Mouse (Mus musculus) megakaryocyte, adult 5-6 weeks (primary cell): ENCODE results near the gene Rbfox2. TPM values are rescaled to one million over a fixed set of nuclear protein-coding genes. Genes with fewer than 3 reads are reported as not detected.

Experiments used
- ATAC-seq: 2 replicates; pipeline ENCODE4 v1.8.0; 2016; ENCODE audit warnings: mild to moderate bottlenecking, inconsistent platforms; ENCODE audit not compliant: poor library complexity, severe bottlenecking
- total RNA-seq, 2 experiments: library from RNA; stranded (forward) in 1 of 2; stranded (reverse) in 1 of 2; fragments of 153-499, 151-499 nt in 1 of 2; fragments of 221-1000, 200-1000 nt in 1 of 2; gene quantifications; 2 replicates each; pipeline versions ENCODE4 v1.2.3 to v1.2.4; 2015 to 2017

Rbfox2 gene
- total RNA-seq, 2 experiments from 2014 or later, result 0.13 to 0.51 TPM

DNA sequence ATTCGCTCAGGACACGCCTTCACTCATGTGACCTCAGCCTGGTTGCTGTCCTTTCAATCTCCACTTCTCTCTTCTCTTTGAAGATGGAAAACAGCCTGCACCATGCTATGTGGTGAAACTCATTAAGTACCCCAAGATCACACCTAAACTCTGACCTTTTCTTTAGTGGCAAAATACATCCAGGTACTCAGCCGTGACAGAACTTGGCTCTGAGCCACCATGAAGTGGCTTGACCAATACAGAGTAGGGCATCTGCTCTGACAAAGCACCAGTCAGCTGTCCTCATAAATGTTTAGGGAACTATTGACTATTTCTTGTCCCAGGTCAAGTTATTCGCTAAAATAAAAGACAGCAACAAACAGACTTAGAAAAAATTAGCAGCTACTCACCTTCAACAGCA lies 191.3 kb downstream of the Rbfox2 start:
- no peak for ATAC-seq

DNA sequence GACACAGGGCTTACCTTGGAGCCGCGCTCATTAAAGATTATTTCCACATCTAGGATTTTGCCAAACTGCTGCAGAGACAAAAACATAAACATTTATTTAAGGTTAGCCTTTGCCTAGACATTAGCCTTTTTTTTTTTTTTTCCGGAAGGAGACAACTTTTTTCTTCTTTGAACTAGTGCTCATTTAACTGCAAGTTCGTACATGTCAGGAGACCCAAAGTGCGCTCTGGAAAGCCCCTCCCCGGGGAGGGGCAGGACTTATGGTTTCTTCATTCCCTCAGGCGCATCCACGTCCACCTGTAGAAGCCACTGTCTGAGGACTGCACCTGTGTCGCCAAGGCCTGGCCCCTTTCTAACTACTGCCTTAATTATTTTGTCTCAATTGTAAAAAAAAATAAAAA lies 193.2 kb downstream of the Rbfox2 start:
- ATAC-seq, result no peak

DNA sequence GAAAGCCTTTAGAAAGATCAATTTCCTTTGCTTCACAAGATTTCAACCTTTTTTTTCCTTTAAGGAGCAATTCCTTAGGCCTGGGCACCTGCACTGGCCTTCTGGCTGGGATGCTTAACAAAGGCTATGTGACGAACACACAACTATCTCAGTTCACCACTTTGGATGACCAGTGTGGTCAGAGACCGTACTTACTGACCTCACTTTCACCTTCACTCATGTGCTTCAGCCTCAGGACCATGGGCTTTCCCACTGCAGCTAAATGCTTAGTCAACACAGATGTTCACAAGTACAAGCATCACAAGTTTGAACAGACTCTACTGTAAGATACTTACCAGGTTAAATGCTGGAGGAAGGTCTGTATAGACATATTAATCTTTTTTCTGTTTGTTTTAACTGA lies 194.4 kb downstream of the Rbfox2 start:
- no peak for ATAC-seq

DNA sequence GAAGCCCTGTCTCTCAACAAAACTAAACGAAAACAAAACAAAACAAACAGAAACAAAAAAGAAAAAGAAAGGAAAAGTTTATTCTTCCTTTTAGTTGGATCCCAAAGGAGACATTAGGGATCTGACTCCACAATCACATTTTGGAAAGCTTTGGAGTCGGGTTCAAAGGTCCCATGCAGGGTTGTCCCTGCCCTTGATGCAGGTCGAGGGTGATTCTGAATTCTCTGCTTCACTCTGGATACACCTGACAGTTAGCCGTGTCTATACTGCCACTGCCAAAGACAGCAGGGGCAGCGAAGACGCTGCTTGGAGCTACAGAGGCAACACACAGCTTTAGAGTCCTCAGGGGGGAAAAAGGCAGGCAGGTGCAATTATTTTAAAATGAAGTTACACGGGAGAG lies 194.9 kb downstream of the Rbfox2 start:
- no peak for ATAC-seq

DNA sequence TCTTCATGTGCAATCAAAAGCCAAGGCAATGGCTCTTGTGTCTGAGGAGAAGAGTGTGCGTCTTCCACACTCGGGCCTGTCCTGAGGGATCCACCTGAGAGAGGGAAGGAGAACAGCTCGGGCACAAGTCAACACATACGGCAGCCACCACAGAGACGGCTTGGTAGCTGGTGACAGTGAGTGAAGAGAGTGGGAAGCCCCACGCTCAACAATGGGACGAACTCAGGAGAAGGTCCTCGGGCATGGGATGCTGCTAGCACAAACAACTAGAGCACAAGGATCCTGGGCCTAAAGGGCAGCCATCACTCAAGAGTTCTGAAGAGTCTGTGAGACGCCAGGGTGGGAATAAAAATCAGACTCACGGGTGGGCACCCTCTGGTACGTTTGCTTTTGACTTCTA lies 196.4 kb downstream of the Rbfox2 start:
- no peak for ATAC-seq

DNA sequence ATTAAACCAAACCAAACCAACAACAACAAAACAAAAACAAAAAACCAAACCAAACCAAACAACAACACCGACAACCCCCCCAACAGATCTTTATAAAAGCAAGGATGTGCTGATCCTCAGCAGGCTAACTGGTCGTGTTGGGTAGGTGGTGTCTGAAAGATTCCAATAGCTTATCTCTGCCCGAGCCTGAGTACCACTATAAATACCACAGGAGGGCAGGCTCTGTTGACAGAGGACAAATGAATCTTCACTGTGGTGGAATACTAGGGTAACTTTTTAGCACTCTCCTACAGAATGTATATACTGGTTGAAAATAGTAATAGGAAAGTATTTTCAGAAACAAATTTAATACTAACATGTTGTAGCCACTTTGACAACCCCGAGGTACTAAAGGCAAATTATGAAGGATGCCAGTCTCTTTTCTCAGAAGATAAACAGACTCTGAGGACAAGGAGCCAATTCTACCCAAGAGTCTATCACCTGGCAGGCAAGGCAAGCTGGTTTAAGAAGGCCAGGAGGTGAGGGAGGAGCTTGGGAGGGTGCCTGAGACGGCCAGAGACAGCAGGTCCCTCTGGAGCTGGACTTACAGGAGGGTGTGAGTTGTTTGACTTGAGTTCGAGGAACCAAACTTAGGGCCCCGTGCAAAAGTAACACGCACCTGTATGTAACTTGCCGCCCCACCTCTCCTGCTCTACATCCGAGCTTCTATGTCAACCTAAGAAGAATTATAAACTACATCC lies 199.5 kb downstream of the Rbfox2 start:
- no peak for ATAC-seq

DNA sequence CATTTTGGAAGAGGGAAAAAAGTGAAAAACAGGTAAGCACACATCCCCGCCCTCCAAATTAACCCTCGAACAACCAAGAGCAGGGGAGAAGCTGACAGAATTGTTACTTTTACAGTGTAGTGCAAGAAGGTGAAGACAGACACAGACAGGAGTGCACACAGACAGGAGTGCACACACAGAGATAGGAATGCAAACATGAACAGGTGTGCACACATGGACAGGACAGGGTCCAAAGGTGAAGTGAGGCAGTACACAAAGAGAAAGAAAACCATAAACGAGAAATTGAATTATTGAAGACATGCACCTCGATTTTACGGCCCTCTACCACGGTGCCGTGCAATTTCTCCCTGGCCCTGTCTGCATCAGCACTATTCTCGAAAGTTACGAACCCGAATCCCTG lies 201.5 kb downstream of the Rbfox2 start:
- ATAC-seq, result no peak

DNA sequence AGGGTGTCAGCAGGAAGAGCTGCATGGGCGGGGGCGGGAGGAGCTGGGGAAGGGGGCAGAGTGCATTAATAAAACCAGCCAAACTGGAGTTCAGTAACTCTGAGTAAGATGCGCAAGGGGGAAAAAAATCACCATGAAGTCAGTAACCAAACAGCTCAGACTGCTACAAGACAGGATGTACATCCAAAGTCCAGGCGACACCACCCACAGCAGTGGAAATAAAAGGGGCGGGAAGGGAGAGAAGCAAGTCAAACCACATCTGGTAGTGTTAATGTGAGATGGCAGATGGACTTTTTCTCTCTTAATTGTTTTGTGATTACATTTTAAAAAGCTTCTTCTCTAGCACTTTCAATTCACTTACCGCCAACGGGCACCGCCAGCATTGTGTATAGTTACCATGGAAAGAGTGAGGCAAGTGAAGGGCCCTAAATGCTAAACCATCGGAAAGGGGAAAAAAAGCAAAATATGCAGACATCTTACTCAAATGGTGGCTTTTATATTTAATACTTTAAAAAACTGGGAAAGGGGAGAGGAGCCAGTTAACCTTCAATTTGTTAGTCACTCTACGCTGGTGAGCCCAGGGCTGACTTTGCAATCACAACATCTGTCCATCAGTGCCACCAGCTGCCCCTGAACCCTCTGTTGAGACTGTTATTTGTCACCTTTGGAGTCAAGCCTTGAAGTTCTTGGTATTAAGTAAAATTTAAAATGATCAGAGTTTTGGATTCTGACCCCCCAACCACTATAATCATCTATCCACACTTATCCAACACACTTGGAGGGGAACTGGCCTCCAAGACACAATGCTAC lies 202.2 kb downstream of the Rbfox2 start:
- no peak for ATAC-seq

DNA sequence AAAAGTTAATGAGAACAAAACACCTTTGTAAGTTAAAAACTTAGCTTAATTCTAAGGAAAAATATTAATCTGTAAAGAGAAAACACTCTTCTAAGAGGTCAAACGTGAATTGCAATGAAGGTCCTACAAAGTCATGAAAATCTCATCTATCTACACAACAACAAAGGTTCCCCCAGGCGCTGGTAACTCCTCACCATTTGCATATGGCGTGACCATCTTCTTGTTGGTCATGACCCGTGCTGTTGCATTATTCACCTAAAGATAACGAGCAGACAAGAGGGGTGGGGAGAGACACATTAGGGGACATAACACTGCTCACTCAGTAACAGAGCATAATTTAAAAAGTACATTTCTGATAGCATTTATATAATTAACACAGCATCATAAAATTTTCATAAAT lies 204.1 kb downstream of the Rbfox2 start:
- no peak for ATAC-seq

DNA sequence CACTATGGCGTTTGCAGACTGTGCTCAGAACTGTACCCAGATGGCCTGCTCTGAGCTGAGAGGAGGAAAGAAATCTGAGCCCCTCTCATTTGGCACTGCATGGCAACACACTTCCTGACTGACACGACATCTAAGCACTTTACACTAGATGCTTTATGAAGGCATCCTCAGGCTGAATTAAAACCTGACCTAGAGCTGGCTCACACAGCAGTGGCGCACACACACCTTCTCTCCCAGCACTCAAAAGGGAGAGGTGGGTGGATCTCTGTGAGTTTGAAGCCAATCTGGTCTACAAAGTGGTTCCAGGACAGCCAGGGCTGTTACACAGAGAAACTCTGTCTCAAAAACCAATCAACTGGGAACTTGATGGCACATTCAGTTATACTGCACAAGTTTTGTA lies 207.0 kb downstream of the Rbfox2 start:
- ATAC-seq, result no peak

DNA sequence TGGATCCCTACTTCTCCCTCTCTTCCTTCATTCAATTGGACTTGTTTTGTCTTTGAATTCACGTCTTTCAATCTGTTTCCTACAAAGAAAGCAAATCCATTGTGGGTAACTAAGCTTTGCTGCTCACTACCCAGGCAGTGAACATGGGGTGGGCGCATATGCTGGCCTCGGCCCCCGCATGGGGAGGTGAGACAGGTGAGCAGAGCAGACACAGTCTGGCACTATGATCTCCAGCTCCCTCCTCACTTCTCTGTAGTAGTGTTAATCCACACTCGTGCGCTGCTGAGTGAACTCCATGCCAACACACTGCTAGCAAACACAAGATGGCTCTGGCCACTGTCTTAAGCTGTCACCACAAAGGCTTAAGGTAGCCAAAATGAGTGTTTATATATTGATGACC lies 209.4 kb downstream of the Rbfox2 start:
- ATAC-seq, result no peak

DNA sequence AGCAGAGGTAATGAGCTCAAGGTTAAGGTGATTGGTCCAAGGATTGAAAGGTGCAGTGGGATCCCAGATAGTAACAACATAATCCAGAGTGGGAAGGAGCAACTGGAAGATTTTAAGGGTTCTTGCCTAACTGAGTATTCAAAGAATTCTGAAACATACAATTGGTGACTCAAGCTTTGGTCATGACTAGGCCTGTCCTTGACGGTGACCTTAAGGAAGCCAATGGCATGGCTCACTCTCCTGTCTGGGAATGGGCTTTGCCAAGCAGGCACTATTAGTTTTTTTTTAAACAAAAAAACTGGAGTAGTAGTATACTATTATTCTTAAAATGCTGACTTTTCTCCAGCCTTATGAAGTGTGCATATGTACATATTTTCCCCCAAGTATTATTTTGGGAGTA lies 211.6 kb downstream of the Rbfox2 start:
- no peak for ATAC-seq

DNA sequence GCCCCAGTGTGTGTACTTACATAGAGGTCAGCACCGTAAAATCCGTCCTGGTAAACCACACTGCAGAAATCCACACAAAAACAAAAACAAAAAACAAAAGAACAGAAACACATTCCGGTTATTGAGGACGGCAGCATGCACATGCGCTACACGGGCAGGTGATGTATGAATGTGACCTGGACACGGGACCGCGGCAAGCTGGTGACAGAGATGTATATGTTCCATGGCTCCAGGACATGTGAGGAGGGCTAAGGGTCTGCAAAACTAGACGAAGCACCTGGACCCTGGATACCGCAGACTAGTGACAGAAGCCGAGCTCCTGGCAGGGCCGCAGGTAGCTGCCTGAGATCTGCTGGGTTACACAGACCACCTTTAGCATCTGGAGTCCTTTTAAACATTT lies 212.4 kb downstream of the Rbfox2 start:
- no peak for ATAC-seq

DNA sequence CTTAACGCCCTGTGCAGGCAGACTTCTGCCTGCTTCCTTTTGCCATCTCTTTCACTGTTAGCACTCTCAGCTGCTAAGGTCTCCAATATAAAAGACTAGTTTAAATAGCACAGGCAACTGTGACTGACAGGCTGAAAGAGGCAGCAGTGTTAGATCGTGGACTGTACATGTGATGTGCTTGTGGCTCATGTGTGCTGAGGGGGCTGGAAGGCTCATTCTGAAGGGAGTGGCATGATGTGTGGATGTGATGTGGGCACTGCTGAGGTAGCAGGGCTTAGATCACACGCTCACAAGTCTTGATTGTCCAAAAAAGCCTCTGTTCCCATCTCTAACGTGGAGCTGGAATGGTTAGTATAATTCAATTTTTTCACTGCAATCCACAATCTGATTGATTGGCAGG lies 215.4 kb downstream of the Rbfox2 start:
- ATAC-seq, result no peak

DNA sequence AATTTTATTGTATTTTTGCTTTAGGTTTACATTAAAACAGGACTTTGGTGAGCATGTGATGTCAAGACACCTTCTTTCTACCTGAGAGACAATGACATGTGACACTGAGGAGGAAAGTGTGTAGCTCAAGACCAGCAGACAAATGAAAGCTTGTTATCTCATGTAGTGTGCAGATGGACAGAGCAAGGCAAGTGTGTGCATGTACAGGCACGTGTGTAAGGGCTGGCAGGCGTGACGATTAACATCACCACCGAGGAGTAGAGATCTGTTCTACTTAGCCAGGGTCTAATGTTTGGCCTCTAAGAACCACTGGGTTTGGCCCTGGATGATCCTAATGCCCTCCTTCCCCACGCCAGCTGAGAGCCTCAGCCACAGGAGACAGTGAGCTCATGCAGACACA lies 216.3 kb downstream of the Rbfox2 start:
- ATAC-seq, result no peak

DNA sequence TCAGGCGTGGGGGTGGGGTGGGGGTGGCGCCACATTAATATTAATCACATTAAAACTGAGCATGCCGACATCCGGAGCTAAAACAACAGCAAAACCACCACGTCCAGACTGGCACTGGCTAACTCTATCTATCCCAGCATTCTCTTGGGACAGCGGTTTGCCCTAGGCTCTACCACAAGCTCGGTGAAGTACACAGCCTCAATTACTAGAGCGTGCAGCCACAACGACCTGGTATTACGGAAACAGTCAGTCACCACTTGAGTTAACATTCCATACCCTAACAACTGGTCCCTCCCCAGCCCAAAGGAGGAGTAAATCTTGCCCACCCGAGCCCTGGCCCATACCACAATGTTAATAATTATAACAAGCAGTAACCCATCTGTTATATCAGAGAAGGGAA lies 217.6 kb downstream of the Rbfox2 start:
- no peak for ATAC-seq

DNA sequence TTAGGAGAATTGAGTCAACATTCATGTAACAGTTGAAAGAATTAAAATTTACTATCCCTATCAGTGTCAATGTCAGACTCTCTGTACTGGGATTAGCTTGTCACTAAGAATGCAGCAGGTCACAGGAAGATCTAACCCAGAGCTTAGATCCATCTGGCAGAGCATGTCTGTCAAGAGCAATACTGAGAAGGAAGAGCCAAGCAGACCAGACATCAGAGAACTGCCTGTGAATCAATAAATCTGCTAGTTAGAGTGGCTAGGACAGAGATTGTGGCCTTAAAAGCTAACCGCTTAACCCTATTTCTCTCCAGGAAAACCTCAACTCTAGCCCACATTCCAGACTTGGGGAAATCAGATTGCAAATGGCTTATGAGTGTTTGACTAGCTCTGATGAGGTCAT lies 220.3 kb downstream of the Rbfox2 start:
- ATAC-seq, result no peak

DNA sequence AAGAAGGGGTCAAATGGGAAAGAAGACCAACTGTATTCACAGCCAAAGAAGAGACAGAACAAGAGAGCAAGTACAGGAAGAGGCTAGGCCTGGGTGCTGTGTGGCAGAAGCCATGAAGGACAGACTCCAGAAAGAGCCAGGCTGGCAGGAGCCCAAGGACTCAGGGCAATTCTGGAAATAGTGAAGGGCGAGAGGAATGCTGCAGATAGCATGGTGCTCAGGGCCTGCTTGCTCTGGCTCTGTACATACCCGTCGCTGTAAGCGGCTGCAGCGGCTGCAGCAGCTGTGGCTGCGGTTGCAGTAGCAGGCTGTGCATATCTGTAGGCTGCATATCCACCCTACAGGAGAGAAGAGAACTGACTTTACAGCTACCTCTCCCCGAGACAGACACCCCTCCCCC lies 221.0 kb downstream of the Rbfox2 start:
- ATAC-seq, result no peak

DNA sequence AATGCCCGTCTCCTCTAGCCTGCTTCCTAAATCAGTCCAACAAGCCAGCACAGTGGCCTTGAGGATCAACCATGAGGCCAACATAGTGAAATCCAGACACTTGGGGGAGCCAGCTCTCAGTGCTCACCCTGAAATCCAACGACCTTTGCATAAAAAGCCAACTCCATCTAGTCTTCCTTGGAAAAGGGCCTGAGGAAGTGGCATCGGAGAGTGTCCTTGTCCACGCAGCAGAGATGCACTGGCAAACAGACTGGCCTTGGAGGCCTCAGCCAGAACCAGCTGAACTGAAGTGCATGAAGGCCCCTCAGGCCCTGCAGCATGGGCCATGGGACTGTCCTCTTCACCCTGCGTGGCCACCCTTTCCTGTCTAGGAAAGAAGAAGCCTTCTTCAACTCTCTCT lies 225.3 kb downstream of the Rbfox2 start:
- no peak for ATAC-seq

DNA sequence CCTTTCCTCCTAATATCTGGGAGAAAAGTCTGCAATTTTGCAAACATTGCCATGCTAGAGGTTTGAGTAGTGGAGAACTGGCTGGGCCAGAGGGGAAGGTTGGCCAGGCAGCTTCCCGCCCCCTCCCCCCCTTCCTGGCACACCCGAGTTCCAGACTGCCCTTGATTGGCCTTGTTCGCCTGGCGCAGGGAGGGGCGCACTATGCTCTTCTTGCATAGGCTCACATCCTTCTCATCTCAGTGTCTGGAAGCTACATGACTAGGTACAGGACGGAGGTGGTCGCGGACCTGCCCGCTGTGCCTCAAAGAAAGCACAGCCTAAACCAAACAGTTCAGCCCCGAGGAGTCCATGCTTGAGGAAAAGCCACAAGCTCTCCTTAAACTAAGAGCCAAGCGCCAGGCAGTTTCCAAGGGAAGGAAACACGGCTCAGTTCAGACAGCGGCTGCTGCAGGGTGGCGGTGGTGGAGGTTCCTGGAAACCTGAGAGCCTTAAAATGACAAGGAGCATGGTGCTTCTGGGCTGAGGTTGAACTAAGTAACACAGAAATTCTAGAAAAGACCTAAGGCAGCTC lies 226.0 kb downstream of the Rbfox2 start:
- no peak for ATAC-seq

DNA sequence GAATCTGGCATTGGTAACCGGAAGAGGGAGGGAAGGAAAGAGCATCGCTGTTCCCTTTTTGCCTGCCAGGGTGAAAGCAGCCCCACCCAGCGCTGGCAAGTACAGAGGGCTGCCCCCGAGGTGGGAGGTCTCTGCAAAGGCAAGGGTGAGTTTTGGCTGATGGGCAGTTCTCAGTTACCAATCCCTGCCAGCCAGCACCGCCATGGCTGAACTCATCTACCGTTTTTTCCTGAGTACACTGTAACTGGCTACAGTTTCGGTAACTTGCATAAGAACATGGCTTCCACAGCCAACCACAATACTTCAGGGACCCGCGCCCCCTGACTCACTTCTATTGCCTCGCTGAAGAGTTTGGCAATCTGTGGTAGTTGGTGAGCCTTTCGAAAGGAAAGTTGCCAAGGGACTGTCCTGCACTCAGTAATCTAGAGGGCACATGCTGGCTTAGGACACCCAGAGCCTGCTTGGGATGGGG lies 226.9 kb downstream of the Rbfox2 start:
- no peak for ATAC-seq

DNA sequence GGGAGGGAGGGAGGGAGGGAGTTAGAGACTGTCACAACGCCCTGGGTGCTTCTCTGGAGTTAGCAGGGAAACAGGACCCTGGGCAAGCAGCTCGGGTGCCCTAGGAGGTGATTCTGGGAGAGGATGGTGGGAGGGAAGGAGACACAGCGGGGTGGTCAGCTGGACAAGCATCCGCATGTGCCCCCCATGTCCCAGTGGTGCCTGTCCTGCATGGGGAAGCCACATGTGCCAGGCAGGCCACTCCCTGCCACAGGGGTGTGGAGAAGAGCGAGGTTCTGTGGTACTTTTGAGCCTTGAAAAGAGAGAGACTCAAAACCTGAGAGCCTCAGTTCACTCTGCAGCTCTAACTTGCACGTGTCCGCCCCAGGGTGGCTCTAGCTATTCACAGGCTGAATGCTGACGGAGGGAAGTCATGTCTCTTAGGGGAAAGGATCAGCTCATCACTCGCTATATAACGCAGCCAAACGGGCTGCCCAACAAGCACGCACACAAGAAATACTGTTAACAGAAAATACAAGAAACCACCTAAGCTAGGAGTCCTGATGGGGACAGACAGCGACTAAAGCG lies 227.5 kb downstream of the Rbfox2 start:
- no peak for ATAC-seq
